Mouse (Mus musculus) E14TG2a.4 (cell line): ENCODE data around the gene Clk2.

Source experiments
- H3K27me3 ChIP-seq: 2 replicates; pipeline ENCODE4 v1.6.1; 2014; ENCODE audit warnings: low read length, control low read depth; ENCODE audit not compliant: insufficient read depth
- H3K36me3 ChIP-seq: 2 replicates; pipeline ENCODE4 v1.6.1; 2014; ENCODE audit warnings: low read length, control low read depth; ENCODE audit not compliant: insufficient read depth
- H3K4me1 ChIP-seq: replicated peaks from 2 replicates; pipeline ENCODE4 v1.6.1; 2014; ENCODE audit warnings: low read depth, low read length, control low read depth
- H3K4me3 ChIP-seq: replicated peaks from 2 replicates; pipeline ENCODE4 v1.5.1; 2014; ENCODE audit warnings: mild to moderate bottlenecking, low read length
- H3K9me3 ChIP-seq: 2 replicates; pipeline ENCODE4 v1.6.1; 2014; ENCODE audit warnings: low read length, control low read depth
- CTCF ChIP-seq: conservative IDR thresholded peaks from 2 replicates; pipeline ENCODE4 v1.5.1; 2014; ENCODE audit warnings: low read length
- NANOG ChIP-seq: IDR thresholded peaks from 2 replicates; pipeline ENCODE4 v1.6.1; 2014; ENCODE audit warnings: borderline replicate concordance, low read length, mixed read lengths
- POU5F1 ChIP-seq: IDR thresholded peaks from 2 replicates; pipeline ENCODE4 v1.6.1; 2014; ENCODE audit warnings: low read length, borderline replicate concordance

Clk2 gene

GRCm38 (mm10) chr3:89133063-89133450 lies 31.5 kb upstream of the Clk2 start:
- Histone ChIP-seq H3K27me3 (peaks cover 48% of the 10 kb centered on the region), H3K36me3 (no peaks in the 10 kb centered on the region), H3K9me3 (no peaks in the 10 kb centered on the region), H3K4me3 (no peak overlapping the region), H3K4me1 (peaks cover 26% of the 10 kb centered on the region)
- TF ChIP-seq CTCF (no peak), POU5F1 (no peak), NANOG (no peak)

DNA sequence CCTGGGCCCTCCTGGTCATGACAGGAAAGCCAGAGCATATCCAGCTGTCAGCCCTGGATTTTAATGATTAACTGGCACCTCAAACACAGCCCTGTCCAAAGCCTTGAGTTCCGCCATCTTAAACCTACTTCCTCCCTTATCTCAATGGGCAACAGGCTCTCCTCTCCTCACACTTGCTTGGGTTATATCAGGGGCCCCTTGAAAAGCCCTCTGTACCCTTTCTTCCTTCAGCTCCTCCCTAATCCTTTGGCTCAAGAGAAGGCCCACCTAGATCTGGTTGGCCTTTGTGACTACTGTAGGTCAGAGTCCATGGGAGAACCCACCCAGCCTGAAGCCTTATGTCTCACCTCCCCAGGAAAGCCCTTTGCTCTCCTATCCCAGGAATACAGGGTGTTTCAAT lies 30.8 kb upstream of the Clk2 start:
- no peaks in the 10 kb centered on the region for H3K36me3 ChIP-seq
- no peak overlapping the region for H3K4me3 ChIP-seq
- no peaks in the 10 kb centered on the region for H3K9me3 ChIP-seq
- peaks cover 29% of the 10 kb centered on the region for H3K4me1 ChIP-seq
- no peak for TF ChIP-seq NANOG
- TF ChIP-seq CTCF, result no peak
- no peak for TF ChIP-seq POU5F1
- H3K27me3 ChIP-seq, result peaks cover 48% of the 10 kb centered on the region

GRCm38 (mm10) chr3:89135958-89136357 lies 28.6 kb upstream of the Clk2 start, which contains the start of gene Pklr:
Gene Pklr (plus strand): TSS chr3:89136142.
- no peaks in the 10 kb centered on the region for H3K36me3 ChIP-seq
- H3K9me3 ChIP-seq, result no peaks in the 10 kb centered on the region
- peaks cover 31% of the 10 kb centered on the region for H3K4me1 ChIP-seq
- H3K27me3 ChIP-seq, result peaks cover 48% of the 10 kb centered on the region
- peak within 1 kb of the TSS; percentile 75 for H3K4me3 ChIP-seq
- TF ChIP-seq POU5F1, result no peak
- TF ChIP-seq CTCF, result no peak
- no peak for TF ChIP-seq NANOG

GRCm38 (mm10) chr3:89136365-89136764 lies 28.2 kb upstream of the Clk2 start:
- H3K4me1 ChIP-seq, result peaks cover 34% of the 10 kb centered on the region
- no peaks in the 10 kb centered on the region for H3K9me3 ChIP-seq
- no peaks in the 10 kb centered on the region for H3K36me3 ChIP-seq
- H3K27me3 ChIP-seq, result peaks cover 52% of the 10 kb centered on the region
- H3K4me3 ChIP-seq, result no peak overlapping the region; the same call in 1 of the 2 replicates
- no peak for TF ChIP-seq NANOG
- peak; percentile 50 for TF ChIP-seq CTCF

DNA sequence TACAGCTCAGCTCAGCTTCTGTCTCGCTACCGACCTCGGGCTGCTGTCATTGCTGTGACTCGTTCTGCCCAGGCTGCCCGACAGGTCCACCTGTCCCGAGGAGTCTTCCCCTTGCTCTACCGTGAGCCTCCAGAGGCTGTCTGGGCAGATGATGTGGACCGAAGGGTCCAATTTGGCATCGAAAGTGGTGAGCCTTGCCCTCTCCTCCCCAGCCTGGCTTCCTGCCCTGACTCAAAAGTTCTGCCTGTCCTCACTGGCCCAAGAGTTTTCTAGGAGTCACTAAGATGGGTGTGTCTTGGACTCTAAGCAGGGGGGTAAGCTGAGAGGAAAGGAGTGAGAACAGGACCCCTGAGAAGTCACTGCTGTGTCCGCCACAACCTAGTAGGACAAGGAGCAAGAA lies 19.8 kb upstream of the Clk2 start:
- TF ChIP-seq POU5F1 (no peak), CTCF (no peak), NANOG (no peak)
- peaks cover 39% of the 10 kb centered on the region for H3K4me1 ChIP-seq
- H3K27me3 ChIP-seq, result peaks cover 83% of the 10 kb centered on the region
- H3K9me3 ChIP-seq, result no peaks in the 10 kb centered on the region
- H3K36me3 ChIP-seq, result no peaks in the 10 kb centered on the region
- no peak overlapping the region for H3K4me3 ChIP-seq

- H3K9me3 ChIP-seq, result no peaks in the 10 kb centered on the region
- H3K4me3 ChIP-seq, result no peak overlapping the region
- peaks cover 46% of the 10 kb centered on the region for H3K4me1 ChIP-seq
- no peaks in the 10 kb centered on the region for H3K36me3 ChIP-seq
- peaks cover 83% of the 10 kb centered on the region for H3K27me3 ChIP-seq
- TF ChIP-seq CTCF (no peak), POU5F1 (no peak), NANOG (no peak)
Observed at GRCm38 (mm10) chr3:89145566-89145965, 19.0 kb upstream of the Clk2 start.

GRCm38 (mm10) chr3:89147101-89147978 lies 17.3 kb upstream of the Clk2 start:
- peaks cover 75% of the 10 kb centered on the region for H3K27me3 ChIP-seq
- no peaks in the 10 kb centered on the region for H3K36me3 ChIP-seq
- H3K4me1 ChIP-seq, result peaks cover 53% of the 10 kb centered on the region
- peak overlapping the region; percentile 74 for H3K4me3 ChIP-seq
- TF ChIP-seq POU5F1 (no peak), CTCF (no peak), NANOG (no peak)
- H3K9me3 ChIP-seq, result no peaks in the 10 kb centered on the region

- no peaks in the 10 kb centered on the region for H3K36me3 ChIP-seq
- H3K9me3 ChIP-seq, result no peaks in the 10 kb centered on the region
- H3K27me3 ChIP-seq, result peaks cover 75% of the 10 kb centered on the region
- peaks cover 55% of the 10 kb centered on the region for H3K4me1 ChIP-seq
- H3K4me3 ChIP-seq, result peak overlapping the region; percentile 74
- TF ChIP-seq NANOG (no peak), CTCF (no peak), POU5F1 (no peak)
Observed at GRCm38 (mm10) chr3:89147979-89148311, 16.6 kb upstream of the Clk2 start.
